Mouse (Mus musculus): ENCODE data around the gene Serhl. TPM values are rescaled to one million over a fixed set of nuclear protein-coding genes. Genes with fewer than 3 reads are reported as not detected.

Serhl gene
- polyA plus RNA-seq, 1 experiment from 2014 or later, result 50.5 TPM

GRCm38 (mm10) chr15:83142861-83143260, 53.6 kb downstream of the Serhl start:
- 67% methylated on average over 5 of the region's 5 CpGs for WGBS
- no peak overlapping the region for H3K27ac ChIP-seq (replicated peaks)
- H3K4me3 ChIP-seq, result no peak overlapping the region
- H3K9me3 ChIP-seq, result no peaks in the 10 kb centered on the region
- DNase-seq (ENCODE audit: low spot score), result no peak
- peaks cover 13% of the 10 kb centered on the region for H3K4me1 ChIP-seq
- H3K36me3 ChIP-seq (replicated peaks), result peaks cover 79% of the 10 kb centered on the region
- no peaks in the 10 kb centered on the region for H3K27me3 ChIP-seq (replicated peaks; ENCODE audit: low read depth, poor library complexity, severe bottlenecking)

- no peaks in the 10 kb centered on the region for H3K9me3 ChIP-seq
- 88% methylated on average over 6 of the region's 6 CpGs for WGBS
- no peak for DNase-seq (ENCODE audit: low spot score)
- H3K27ac ChIP-seq (replicated peaks), result no peak overlapping the region
- no peak overlapping the region for H3K4me3 ChIP-seq
- H3K4me1 ChIP-seq, result peaks cover 22% of the 10 kb centered on the region
- H3K27me3 ChIP-seq (replicated peaks; ENCODE audit: low read depth, poor library complexity, severe bottlenecking), result no peaks in the 10 kb centered on the region
- H3K36me3 ChIP-seq (replicated peaks), result peaks cover 64% of the 10 kb centered on the region
Measured at GRCm38 (mm10) chr15:83145541-83145940, 56.2 kb downstream of the Serhl start.

GRCm38 (mm10) chr15:83148395-83148794, 59.1 kb downstream of the Serhl start:
- Histone ChIP-seq H3K27ac (replicated peaks) (peak overlapping the region; percentile 98), H3K27me3 (replicated peaks; ENCODE audit: low read depth, poor library complexity, severe bottlenecking) (no peaks in the 10 kb centered on the region), H3K4me1 (peaks cover 13% of the 10 kb centered on the region), H3K36me3 (replicated peaks) (peaks cover 48% of the 10 kb centered on the region), H3K9me3 (no peaks in the 10 kb centered on the region), H3K4me3 (peak overlapping the region; percentile 96)
- WGBS, result 5% methylated on average over 21 of the region's 21 CpGs
- no peak for DNase-seq (ENCODE audit: low spot score)

- peaks cover 13% of the 10 kb centered on the region for H3K4me1 ChIP-seq
- H3K9me3 ChIP-seq, result no peaks in the 10 kb centered on the region
- peaks cover 49% of the 10 kb centered on the region for H3K36me3 ChIP-seq (replicated peaks)
- DNase-seq (ENCODE audit: low spot score), result no peak
- under 1% methylated on average over 31 of the region's 41 CpGs for WGBS
- H3K4me3 ChIP-seq, result peak overlapping the region; percentile 96
- peak overlapping the region; percentile 98 for H3K27ac ChIP-seq (replicated peaks)
- no peaks in the 10 kb centered on the region for H3K27me3 ChIP-seq (replicated peaks; ENCODE audit: low read depth, poor library complexity, severe bottlenecking)
Measured at GRCm38 (mm10) chr15:83148801-83149195, 59.5 kb downstream of the Serhl start.

GRCm38 (mm10) chr15:83149196-83150072, 60.1 kb downstream of the Serhl start, which contains the start of gene Poldip3:
Gene Poldip3, minus strand, starts transcription at chr15:83149384.
- peaks cover 50% of the 10 kb centered on the region for H3K36me3 ChIP-seq (replicated peaks)

GRCm38 (mm10) chr15:83150073-83150442, 60.8 kb downstream of the Serhl start:
- WGBS, result 33% methylated on average over 3 of the region's 3 CpGs
- H3K4me3 ChIP-seq, result peak overlapping the region; percentile 96
- no peaks in the 10 kb centered on the region for H3K27me3 ChIP-seq (replicated peaks; ENCODE audit: low read depth, poor library complexity, severe bottlenecking)
- H3K4me1 ChIP-seq, result peaks cover 13% of the 10 kb centered on the region
- H3K9me3 ChIP-seq, result no peaks in the 10 kb centered on the region
- peak overlapping the region; percentile 98 for H3K27ac ChIP-seq (replicated peaks)
- DNase-seq (ENCODE audit: low spot score), result no peak
- peaks cover 47% of the 10 kb centered on the region for H3K36me3 ChIP-seq (replicated peaks)

More at GRCm38 (mm10) chr15:83149196-83150072, 60.1 kb downstream of the Serhl start, which contains the start of gene Poldip3:
- no peaks in the 10 kb centered on the region for H3K27me3 ChIP-seq (replicated peaks; ENCODE audit: low read depth, poor library complexity, severe bottlenecking)
- peak; percentile 96 for DNase-seq (ENCODE audit: low spot score)
- peak within 1 kb of the TSS; percentile 98 for H3K27ac ChIP-seq (replicated peaks)
- no peaks in the 10 kb centered on the region for H3K9me3 ChIP-seq
- under 1% methylated on average over 56 of the region's 56 CpGs for WGBS
- peaks cover 13% of the 10 kb centered on the region for H3K4me1 ChIP-seq
- H3K4me3 ChIP-seq, result peak within 1 kb of the TSS; percentile 96

GRCm38 (mm10) chr15:83150694-83151093, 61.4 kb downstream of the Serhl start:
- H3K9me3 ChIP-seq, result no peaks in the 10 kb centered on the region
- 86% methylated on average over 4 of the region's 4 CpGs for WGBS
- no peak overlapping the region for H3K27ac ChIP-seq (replicated peaks)
- no peaks in the 10 kb centered on the region for H3K27me3 ChIP-seq (replicated peaks; ENCODE audit: low read depth, poor library complexity, severe bottlenecking)
- no peak overlapping the region for H3K4me3 ChIP-seq
- H3K4me1 ChIP-seq, result peaks cover 13% of the 10 kb centered on the region
- H3K36me3 ChIP-seq (replicated peaks), result peaks cover 44% of the 10 kb centered on the region
- DNase-seq (ENCODE audit: low spot score), result no peak

GRCm38 (mm10) chr15:83154309-83154708, 65.0 kb downstream of the Serhl start:
- H3K4me1 ChIP-seq, result peaks cover 9% of the 10 kb centered on the region; the same call in 1 of the 2 replicates
- H3K27me3 ChIP-seq (replicated peaks; ENCODE audit: low read depth, poor library complexity, severe bottlenecking), result no peaks in the 10 kb centered on the region
- DNase-seq (ENCODE audit: low spot score), result no peak
- no peaks in the 10 kb centered on the region for H3K9me3 ChIP-seq
- no peak overlapping the region for H3K4me3 ChIP-seq
- 92% methylated on average over 7 of the region's 7 CpGs for WGBS
- H3K36me3 ChIP-seq (replicated peaks), result peaks cover 54% of the 10 kb centered on the region
- no peak overlapping the region for H3K27ac ChIP-seq (replicated peaks)

- H3K9me3 ChIP-seq, result no peaks in the 10 kb centered on the region
- H3K36me3 ChIP-seq (replicated peaks), result peaks cover 70% of the 10 kb centered on the region
- DNase-seq (ENCODE audit: low spot score), result no peak
- peaks cover 6% of the 10 kb centered on the region for H3K4me1 ChIP-seq
- 55% methylated on average over 6 of the region's 6 CpGs for WGBS
- no peak overlapping the region for H3K4me3 ChIP-seq
- no peak overlapping the region; the same call in 1 of the 2 replicates for H3K27ac ChIP-seq (replicated peaks)
- H3K27me3 ChIP-seq (replicated peaks; ENCODE audit: low read depth, poor library complexity, severe bottlenecking), result no peaks in the 10 kb centered on the region
Measured at GRCm38 (mm10) chr15:83155672-83156419, 66.5 kb downstream of the Serhl start.

GRCm38 (mm10) chr15:83156929-83157666, 67.8 kb downstream of the Serhl start:
- Histone ChIP-seq H3K36me3 (replicated peaks) (peaks cover 82% of the 10 kb centered on the region), H3K27ac (replicated peaks) (no peak overlapping the region)

GRCm38 (mm10) chr15:83157667-83158064, 68.4 kb downstream of the Serhl start:
- Histone ChIP-seq H3K4me1 (peaks cover 19% of the 10 kb centered on the region), H3K4me3 (no peak overlapping the region), H3K36me3 (replicated peaks) (peaks cover 88% of the 10 kb centered on the region), H3K27me3 (replicated peaks; ENCODE audit: low read depth, poor library complexity, severe bottlenecking) (no peaks in the 10 kb centered on the region), H3K27ac (replicated peaks) (no peak overlapping the region), H3K9me3 (no peaks in the 10 kb centered on the region)
- no peak for DNase-seq (ENCODE audit: low spot score)
- 98% methylated on average over 6 of the region's 6 CpGs for WGBS

More at GRCm38 (mm10) chr15:83156929-83157666, 67.8 kb downstream of the Serhl start:
- Histone ChIP-seq H3K9me3 (no peaks in the 10 kb centered on the region), H3K27me3 (replicated peaks; ENCODE audit: low read depth, poor library complexity, severe bottlenecking) (no peaks in the 10 kb centered on the region), H3K4me1 (peaks cover 19% of the 10 kb centered on the region), H3K4me3 (no peak overlapping the region)
- DNase-seq (ENCODE audit: low spot score), result peak; percentile 71
- 76% methylated on average over 11 of the region's 11 CpGs for WGBS

- DNase-seq (ENCODE audit: low spot score), result no peak
- Histone ChIP-seq H3K27me3 (replicated peaks; ENCODE audit: low read depth, poor library complexity, severe bottlenecking) (no peaks in the 10 kb centered on the region), H3K36me3 (replicated peaks) (peaks cover 88% of the 10 kb centered on the region), H3K9me3 (no peaks in the 10 kb centered on the region), H3K27ac (replicated peaks) (no peak overlapping the region), H3K4me3 (no peak overlapping the region), H3K4me1 (peaks cover 19% of the 10 kb centered on the region)
- WGBS, result 91% methylated on average over 7 of the region's 7 CpGs
Measured at GRCm38 (mm10) chr15:83158587-83159160, 69.4 kb downstream of the Serhl start.

All from embryonic facial prominence, embryonic 10.5 days (tissue).